Mouse (Mus musculus): Measurements from ENCODE around the gene Zfp143.
"Not testable (repeated sequence)": the region's sequence is repeated elsewhere in the genome, so short reads cannot be mapped to it uniquely, and the experiment has no call there.

The Zfp143 gene

DNA sequence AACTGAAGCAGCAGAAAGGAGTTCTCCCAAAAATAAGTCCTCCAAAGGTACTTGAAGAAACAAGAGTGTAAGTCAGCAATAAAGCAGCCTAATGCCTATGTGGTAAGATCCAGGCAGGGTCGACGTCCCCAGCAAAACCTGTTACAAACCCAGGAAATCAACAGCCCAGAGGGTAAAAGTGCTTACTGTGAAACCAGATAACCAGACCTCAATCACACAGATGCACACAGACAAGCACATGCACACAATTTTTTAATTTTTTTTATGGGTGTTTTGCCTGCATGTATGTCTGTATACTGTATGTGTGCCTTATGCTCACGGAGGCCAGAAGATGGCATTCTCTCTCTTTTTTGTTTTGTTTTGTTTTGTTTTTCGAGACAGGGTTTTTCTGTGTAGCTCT is 35.3 kb downstream of the Zfp143 start:
- no peak for DNase-seq (ENCODE audit: low read depth)

DNA sequence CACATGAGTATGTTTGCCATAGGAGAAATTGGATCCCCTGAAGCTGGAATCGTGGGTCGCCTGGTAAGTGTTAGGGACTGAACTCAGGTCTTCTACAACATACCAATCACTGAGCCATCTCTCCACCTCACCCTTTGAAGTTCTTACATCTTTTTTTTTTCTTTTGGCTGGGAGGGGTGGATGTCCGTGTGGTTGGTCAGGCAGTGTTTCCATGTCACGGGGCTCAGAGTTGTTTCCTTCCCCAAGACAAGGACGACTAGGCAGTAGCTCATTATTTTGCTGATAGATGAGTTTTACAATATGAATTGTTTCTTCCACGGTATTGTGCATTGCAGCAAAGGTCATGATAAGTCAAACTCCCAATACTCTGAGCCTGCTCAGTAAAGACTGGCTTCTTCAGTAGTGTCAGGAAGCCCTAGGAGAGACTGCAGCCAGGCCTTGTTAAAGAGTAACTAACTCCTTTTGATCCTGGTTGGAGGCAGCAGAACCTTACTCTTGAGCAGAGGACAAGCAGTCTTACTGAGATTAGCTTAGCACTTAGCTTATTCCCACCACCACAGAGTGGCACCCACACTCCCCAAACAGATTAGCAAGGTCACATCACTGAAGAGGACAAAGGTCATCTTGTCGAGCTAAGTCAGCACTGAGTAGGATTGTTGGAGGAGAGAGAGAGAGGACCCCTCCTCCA is 36.2 kb downstream of the Zfp143 start:
- DNase-seq (ENCODE audit: low read depth) = no peak

GRCm38 (mm10) chr7:110100854-110101253 is 39.8 kb downstream of the Zfp143 start:
- DNase-seq (ENCODE audit: low read depth) = no peak

DNA sequence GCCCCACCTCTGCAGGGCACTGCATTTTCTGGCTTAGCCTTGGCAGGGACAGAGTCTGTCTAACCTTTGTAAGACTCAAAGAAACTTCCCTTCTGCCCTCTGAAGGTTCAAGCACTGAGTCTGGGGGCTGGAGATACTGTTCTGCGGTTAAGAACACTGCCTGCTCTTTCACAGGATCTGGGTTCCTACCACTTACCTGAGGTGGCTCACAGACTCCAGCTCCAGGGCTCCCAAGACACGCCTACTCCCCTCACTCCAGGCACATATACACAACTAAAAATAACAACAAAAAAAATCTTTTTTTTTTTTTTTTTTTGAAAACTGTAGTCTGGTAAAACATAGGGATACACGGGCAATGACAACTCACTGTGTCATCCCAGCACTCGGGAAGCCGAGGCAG is 40.2 kb downstream of the Zfp143 start:
- DNase-seq (ENCODE audit: low read depth) = no peak

DNA sequence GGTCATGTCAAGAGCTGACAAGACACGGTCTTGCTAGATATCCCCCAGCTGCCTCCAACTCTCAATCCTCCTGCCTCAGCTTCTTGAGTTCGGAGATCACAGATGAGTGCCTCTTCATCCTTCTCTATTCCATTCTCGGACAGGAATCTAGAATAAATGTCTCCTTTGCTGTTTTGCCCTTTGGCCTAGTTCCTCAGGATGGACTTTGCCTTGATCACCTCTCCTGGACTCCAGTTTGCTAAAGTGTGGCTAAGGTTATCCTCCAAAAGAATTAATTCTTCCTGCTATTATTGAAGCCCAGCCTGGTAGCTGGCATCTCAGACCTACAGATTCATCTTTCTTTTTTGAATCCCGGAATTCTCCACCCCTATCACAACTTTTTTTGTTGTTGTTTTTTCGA is 44.0 kb downstream of the Zfp143 start:
- no peak for DNase-seq (ENCODE audit: low read depth)

DNA sequence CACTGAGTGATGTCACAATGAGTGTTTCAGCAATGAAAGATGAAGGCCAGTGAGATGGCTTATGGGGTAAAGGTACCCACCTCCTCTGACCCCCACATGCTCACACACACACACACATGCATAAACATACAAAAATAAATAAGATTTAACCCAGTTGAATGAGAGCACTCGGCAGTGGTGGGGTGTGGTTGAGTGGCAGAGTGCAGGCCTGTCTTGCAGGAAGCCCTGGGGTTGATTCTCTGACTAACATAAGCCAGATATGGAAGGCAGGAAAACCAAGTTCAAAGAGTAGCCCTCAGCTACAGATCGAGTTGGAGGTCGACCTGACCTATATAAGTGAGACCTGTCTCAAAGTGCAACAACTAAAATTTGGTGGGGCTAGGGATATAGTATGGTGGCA is 45.6 kb downstream of the Zfp143 start:
- DNase-seq (ENCODE audit: low read depth) = no peak

- DNase-seq (ENCODE audit: low read depth) = not testable (repeated sequence)
These were observed 47.5 kb downstream of the Zfp143 start for GRCm38 (mm10) chr7:110108524-110108923.

DNA sequence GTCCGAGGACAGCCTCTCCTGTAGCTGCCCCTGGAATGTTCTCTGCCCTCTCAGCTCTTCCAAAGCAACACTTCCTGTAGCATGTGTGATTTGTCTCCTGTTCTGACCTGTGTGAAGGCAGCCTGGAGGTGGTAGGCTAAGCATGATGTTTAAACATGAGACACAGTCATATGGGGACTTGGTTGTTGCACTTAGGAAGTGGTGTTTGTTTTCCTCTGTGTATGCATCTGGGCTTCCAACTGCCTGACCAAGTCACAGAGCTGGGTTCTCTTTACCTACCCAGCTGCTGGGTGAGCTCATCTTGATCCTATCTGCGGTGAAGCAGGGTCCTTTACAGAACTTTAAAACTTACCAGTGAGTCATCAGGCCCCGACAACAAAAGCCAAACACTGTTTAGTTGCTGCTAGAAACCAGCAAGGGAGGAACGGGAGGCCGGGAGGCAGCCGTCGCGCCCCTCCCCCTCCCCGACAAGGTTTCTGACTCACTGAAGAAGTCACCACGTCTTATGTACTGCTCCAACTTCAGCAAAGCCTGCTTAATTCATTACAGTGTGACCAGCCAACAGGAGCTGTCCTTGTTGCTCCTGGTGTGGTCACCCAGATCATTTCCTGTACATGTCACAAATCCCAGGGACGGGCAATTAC is 48.1 kb downstream of the Zfp143 start:
- peak; percentile 64 for DNase-seq (ENCODE audit: low read depth)

- DNase-seq (ENCODE audit: low read depth) = no peak
These were observed 49.1 kb downstream of the Zfp143 start for GRCm38 (mm10) chr7:110110061-110110656.

DNA sequence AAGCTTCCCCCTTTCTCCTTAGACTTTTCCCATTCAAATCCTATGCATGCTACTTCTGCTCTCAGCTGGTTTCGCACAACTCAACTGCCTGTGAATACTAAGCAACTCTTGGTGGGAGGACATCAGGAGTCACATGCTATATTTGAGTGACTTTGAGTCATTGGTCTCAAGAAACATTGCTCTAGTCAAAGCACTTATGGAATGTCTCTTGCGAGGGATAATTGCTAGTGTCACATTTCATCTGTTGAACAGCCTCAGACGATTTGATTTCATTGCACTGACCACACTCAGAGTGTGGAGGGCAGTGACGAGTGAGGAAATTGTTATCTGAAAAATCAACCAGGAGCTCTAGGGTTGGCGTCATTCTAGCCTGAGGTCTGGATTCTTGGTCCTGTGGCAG is 53.7 kb downstream of the Zfp143 start:
- no peak for DNase-seq (ENCODE audit: low read depth)

- peak; percentile 70 for DNase-seq (ENCODE audit: low read depth)
These were observed 55.8 kb downstream of the Zfp143 start for GRCm38 (mm10) chr7:110116731-110117291.

GRCm38 (mm10) chr7:110118448-110118847 is 57.4 kb downstream of the Zfp143 start:
- no peak for DNase-seq (ENCODE audit: low read depth)

- no peak for DNase-seq (ENCODE audit: low read depth)
These were observed 59.3 kb downstream of the Zfp143 start for GRCm38 (mm10) chr7:110120157-110120784.

DNA sequence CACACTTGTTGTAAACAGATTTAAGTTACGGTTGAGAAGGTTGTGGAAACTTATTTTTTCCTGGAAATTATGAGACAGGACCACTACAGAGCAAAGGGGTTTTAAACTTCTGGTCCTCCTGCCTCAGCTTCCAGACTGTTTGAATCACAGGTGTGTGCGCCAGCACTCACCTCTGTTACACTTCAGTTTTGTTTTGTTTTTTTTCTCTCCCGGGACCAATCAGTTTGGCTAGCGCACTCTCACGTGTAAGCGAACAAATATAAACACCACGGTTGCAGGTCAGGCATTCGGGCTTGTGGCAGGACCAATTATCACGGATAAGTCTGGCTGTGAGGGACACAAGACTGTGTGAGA is 60.1 kb downstream of the Zfp143 start:
- peak; percentile 48 for DNase-seq (ENCODE audit: low read depth)

- peak; percentile 98 for DNase-seq (ENCODE audit: low read depth)
These were observed 60.7 kb downstream of the Zfp143 start, which contains the start of gene Wee1 for GRCm38 (mm10) chr7:110121516-110122288. TSS of gene Wee1 (plus strand) at chr7:110122046.

DNA sequence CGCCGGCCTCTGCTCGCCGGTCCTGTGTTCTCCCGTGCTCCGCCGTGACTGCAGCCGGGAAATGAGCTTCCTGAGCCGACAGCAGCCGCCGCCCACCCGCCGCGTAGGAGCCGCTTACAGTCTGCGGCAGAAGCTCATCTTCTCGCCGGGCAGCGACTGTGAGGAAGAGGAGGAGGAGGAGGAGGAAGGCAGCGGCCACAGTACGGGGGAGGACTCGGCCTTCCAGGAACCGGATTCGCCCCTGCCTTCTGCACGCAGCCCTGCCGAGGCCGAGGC is 61.2 kb downstream of the Zfp143 start:
- no peak for DNase-seq (ENCODE audit: low read depth)

DNA sequence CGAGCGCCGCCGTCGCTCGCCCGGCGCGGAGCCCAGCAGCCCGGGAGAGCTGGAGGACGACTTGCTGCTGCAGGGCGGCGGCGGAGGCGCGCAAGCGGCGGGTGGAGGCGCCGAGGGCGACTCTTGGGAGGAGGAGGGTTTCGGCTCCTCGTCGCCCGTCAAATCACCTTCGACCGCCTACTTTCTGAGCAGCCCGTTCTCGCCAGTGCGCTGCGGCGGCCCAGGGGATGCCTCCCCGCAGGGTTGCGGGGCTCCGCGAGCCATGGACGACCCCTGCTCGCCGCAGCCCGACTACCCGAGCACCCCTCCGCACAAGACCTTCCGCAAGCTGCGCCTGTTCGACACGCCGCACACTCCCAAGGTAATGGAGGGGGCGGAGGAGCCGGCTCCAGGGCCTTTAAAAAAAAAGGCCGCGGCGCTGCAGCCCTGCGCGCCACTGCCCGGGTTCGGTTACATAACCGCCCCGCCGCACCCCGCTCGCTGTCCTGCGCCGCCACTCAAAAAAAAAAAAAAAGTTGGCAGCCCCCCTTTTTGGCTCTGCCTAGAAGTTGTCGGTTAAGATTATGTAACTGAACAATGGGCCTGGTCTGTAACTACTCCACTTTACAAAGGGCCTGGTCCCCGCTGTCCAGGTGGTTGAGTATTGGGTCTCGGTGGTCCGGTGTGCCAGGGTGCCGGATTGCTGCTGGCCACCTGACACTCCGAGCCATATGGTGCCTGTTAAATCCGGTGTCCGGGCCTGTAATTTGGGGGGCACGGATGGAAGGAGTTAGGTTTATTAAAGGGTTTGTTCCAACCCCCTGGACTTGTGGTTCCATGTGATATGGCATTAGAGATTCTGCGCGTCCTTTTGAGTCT is 61.8 kb downstream of the Zfp143 start:
- peak; percentile 30 for DNase-seq (ENCODE audit: low read depth)

DNA sequence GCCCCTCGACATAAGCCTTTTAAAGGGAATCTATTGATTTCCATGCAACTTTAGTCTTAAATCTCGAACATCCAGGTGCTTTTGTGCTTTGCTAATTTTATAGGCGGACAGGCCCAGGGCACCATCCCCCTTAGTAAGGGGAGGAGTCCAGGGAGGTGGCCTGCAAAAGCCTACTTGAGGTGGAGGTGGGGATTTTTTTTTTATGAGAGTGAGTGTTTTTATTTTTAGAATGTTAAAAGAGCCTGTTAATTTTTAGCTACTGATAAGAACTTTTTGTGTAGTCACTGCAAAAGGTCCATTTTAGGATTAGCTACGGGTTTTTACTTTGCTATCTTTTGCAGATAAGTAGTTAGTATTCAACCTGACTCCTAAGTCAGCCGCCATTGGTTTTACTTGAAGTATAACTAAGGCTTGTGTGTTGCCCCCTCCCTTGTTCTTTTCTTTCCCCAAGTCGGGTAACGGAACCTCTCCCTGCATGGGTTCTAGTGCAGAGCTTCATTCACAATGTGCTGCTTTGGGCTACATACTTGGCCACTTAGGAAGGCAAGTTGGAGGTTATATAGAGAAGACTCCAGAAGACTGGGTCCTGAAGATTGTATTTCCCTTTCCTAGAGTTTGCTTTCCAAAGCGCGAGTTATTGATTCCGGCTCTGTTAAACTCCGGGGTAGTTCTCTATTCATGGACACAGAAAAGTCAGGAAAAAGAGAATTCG is 63.0 kb downstream of the Zfp143 start:
- DNase-seq (ENCODE audit: low read depth) = peak; percentile 53

DNA sequence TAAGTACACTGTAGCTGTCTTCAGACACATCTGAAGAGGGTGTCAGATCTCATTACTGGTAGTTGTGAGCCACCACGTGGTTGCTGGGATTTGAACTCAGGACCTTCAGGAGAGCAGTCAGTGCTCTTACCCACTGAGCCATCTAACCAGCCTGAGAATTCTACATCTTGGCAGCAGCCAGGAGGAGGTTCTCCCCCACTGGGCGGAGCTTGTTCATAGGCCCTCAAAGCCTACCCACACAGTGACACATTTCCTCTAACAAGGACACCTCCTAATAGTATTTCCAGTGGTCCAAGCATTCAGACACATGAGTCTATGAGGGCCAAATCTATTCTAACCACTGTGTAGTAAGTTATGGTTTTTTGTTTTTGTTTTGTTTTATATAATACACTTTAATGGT is 67.5 kb downstream of the Zfp143 start:
- no peak for DNase-seq (ENCODE audit: low read depth)

DNA sequence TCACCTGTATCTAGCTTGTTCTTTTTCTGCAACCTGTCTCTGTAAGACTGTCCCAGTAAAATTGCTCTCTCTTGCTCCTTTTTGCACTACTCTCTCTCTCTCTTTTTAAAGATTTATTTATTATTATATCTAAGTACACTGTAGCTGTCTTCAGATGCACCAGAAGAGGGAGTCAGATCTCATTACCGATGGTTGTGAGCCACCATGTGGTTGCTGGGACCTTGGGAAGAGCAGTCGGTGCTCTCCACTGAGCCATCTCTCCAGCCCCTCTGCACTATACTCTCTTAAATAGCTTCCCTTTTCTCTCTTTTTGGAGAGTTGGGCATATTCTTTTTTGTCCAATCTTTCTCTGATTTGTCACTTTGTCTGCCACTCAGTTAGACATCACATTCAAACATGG is 71.3 kb downstream of the Zfp143 start:
- DNase-seq (ENCODE audit: low read depth) = not testable (repeated sequence)

GRCm38 (mm10) chr7:110133988-110134387 is 73.0 kb downstream of the Zfp143 start:
- no peak for DNase-seq (ENCODE audit: low read depth)
